8 mouse cellular contexts compared by ENCODE assay signal in the genomic region with DNA sequence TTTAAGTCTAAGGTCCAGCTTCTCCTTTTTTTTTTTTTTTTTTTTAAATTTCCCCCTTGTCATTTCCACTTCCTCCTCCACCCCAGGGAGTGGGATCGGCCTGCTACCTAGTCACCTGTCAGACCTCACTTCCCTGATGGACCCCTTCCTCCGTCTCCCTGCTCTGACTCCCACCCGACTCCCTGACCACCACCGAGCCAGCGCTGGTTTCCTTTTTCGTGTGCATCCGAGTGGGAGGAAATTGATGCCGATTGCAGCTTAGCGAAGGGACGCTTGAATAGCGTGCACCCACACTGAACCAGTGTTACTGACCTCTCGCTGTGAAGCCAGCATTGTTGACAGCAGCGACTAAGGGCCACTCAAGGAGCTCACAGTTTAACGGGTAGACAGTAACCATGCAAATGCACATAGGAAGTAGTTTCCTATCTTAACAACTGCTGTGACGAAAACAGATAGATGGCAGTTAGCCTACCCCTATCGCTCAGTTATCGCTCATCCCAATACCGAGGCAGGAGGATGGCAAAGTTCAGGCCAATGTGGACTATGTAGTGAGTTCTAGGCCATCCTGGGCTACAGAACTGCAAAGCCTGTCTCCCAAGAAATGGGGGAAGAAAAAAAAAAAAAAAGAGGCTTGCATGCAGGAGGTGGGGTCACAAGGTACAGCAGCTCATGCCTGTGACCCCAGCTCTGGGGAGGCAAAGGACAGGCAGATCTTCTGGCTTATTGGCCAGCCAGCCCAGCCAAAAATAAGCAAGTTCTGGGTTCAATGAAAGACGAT. TPM values are rescaled to one million over a fixed set of nuclear protein-coding genes. Genes with fewer than 3 reads are reported as not detected.
DNase-seq lines count a peak whose midpoint lies in the region; ATAC-seq and TF ChIP-seq lines count a peak whose summit lies in the region.

No protein-coding gene starts in this region.

- H3K4me3 ChIP-seq in thymus, adult 2 months (ENCODE audit: control insufficient read depth, insufficient read depth, low read length), result peak overlapping the region; percentile 91
- H3K4me3 ChIP-seq in heart, embryonic 16.5 days (ENCODE audit: low read length), result peak overlapping the region; percentile 75
- peak overlapping the region; percentile 82 for H3K4me3 ChIP-seq in limb, embryonic 12.5 days (replicated peaks)
- peak overlapping the region; percentile 68 for H3K4me3 ChIP-seq in myocyte

- no peak for TF ChIP-seq POLR2A in thymus, adult 2 months (IDR thresholded peaks at IDR 0.05; ENCODE audit: control insufficient read depth, extremely low read depth, insufficient read depth, low read length, poor library complexity)
- TF ChIP-seq POLR2A in myocyte (IDR thresholded peaks at IDR 0.05; ENCODE audit: insufficient read length, low read depth), result no peak

- peak overlapping the region; percentile 22 for H3ac ChIP-seq in myocyte (ENCODE audit: control insufficient read depth, insufficient read length)

- TF ChIP-seq CTCF in thymus, adult 2 months (IDR thresholded peaks at IDR 0.05; ENCODE audit: borderline replicate concordance, control insufficient read depth, extremely low read depth, insufficient read depth, low read length, poor library complexity), result no peak

- H3K9ac ChIP-seq in heart, embryonic 16.5 days (ENCODE audit: low read length), result peak overlapping the region; percentile 82
- peak overlapping the region; percentile 72 for H3K9ac ChIP-seq in limb, embryonic 12.5 days (replicated peaks)

- no peaks in the 10 kb centered on the region for H3K9me3 ChIP-seq in heart, embryonic 16.5 days (replicated peaks; ENCODE audit: control insufficient read depth, low read length)
- H3K9me3 ChIP-seq in limb, embryonic 12.5 days, result no peaks in the 10 kb centered on the region

- H3K27me3 ChIP-seq in thymus, adult 2 months (ENCODE audit: control insufficient read depth, insufficient read depth, low read length), result no peaks in the 10 kb centered on the region
- no peaks in the 10 kb centered on the region for H3K27me3 ChIP-seq in heart, embryonic 16.5 days (ENCODE audit: control insufficient read depth, insufficient read depth, low read length)
- no peaks in the 10 kb centered on the region for H3K27me3 ChIP-seq in limb, embryonic 12.5 days
- no peaks in the 10 kb centered on the region for H3K27me3 ChIP-seq in myocyte (ENCODE audit: control insufficient read depth, insufficient read depth, insufficient read length)

- H3K4me1 ChIP-seq in thymus, adult 2 months (replicated peaks; ENCODE audit: control insufficient read depth, insufficient read depth, low read length), result peaks cover 22% of the 10 kb centered on the region
- peaks cover 9% of the 10 kb centered on the region for H3K4me1 ChIP-seq in heart, embryonic 16.5 days (ENCODE audit: control insufficient read depth, insufficient read depth, low read length)
- H3K4me1 ChIP-seq in limb, embryonic 12.5 days (replicated peaks), result peaks cover 10% of the 10 kb centered on the region

- peak overlapping the region; percentile 28 for H3K27ac ChIP-seq in thymus, adult 2 months (ENCODE audit: control insufficient read depth, insufficient read depth, low read length)
- peak overlapping the region; percentile 65 for H3K27ac ChIP-seq in heart, embryonic 16.5 days (ENCODE audit: low read length)
- H3K27ac ChIP-seq in limb, embryonic 12.5 days, result no peak overlapping the region

- no peaks in the 10 kb centered on the region for H3K36me3 ChIP-seq in thymus, adult 2 months (ENCODE audit: control insufficient read depth, insufficient read depth, low read length)
- H3K36me3 ChIP-seq in heart, embryonic 16.5 days (ENCODE audit: control insufficient read depth, insufficient read depth), result peaks cover 6% of the 10 kb centered on the region
- H3K36me3 ChIP-seq in limb, embryonic 12.5 days, result peaks cover 15% of the 10 kb centered on the region
- peaks cover under 1% of the 10 kb centered on the region for H3K36me3 ChIP-seq in myocyte (ENCODE audit: control insufficient read depth, insufficient read depth)

- WGBS in thymus, adult 2 months, result 3% methylated on average over 19 of the region's 19 CpGs
- 9% methylated on average over 19 of the region's 19 CpGs for WGBS in heart, embryonic 16.5 days
- WGBS in limb, embryonic 12.5 days, result 21% methylated on average over 19 of the region's 19 CpGs

- H3K4me2 ChIP-seq in heart, embryonic 16.5 days (ENCODE audit: low read depth, low read length), result peak overlapping the region; percentile 92
- H3K4me2 ChIP-seq in limb, embryonic 12.5 days, result peak overlapping the region; percentile 87
- H3K4me2 ChIP-seq in myocyte (ENCODE audit: low read depth), result peak overlapping the region; percentile 94

- DNase-seq in adrenal gland, adult 2 months, result peak; percentile 40
- no peak for DNase-seq in adrenal gland, postnatal 4 days (ENCODE audit: low spot score in 2 of 2)
- DNase-seq in thymus, adult 2 months, result peak; percentile 35
- no peak for DNase-seq in thymus, postnatal 10 days (ENCODE audit: low spot score in 2 of 2)
- DNase-seq in ovary, postnatal 36 days (ENCODE audit: low spot score), result no peak

- peak; percentile 45; the same call in 1 of the 2 replicates for ATAC-seq in heart, embryonic 16.5 days (replicated peaks; ENCODE audit: extremely low read depth, insufficient read depth, low FRiP score)
- no peak for ATAC-seq in limb, embryonic 12.5 days (ENCODE audit: insufficient number of reproducible peaks, insufficient read depth, low FRiP score, low TSS enrichment, low read depth)

- peaks cover 18% of the 10 kb centered on the region for H3K79me2 ChIP-seq in myocyte (ENCODE audit: control insufficient read depth, insufficient read depth)

TF ChIP-seq in myocyte, 11 proteins besides CTCF, POLR2A, EP300 and RAD21:
- TF ChIP-seq POLR2AphosphoS2 (IDR thresholded peaks at IDR 0.05; ENCODE audit: insufficient read length, low read depth) (no peak), CEBPB (IDR thresholded peaks at IDR 0.05; ENCODE audit: insufficient read depth, poor library complexity, severe bottlenecking) (no peak), TCF3 (IDR thresholded peaks at IDR 0.05; ENCODE audit: insufficient read length, low read depth) (no peak), TCF12 (IDR thresholded peaks at IDR 0.05; ENCODE audit: insufficient read depth, poor library complexity, severe bottlenecking) (no peak), E2F4 (IDR thresholded peaks at IDR 0.05; ENCODE audit: insufficient read depth) (no peak), MAX (IDR thresholded peaks at IDR 0.05; ENCODE audit: low read depth) (no peak), MYOD1 (IDR thresholded peaks at IDR 0.05; ENCODE audit: control insufficient read depth in 1 of 3, insufficient read length in 2 of 3, low read depth in 2 of 3) (no peak), REST (IDR thresholded peaks at IDR 0.05; ENCODE audit: insufficient read depth, insufficient read length) (no peak), SRF (IDR thresholded peaks at IDR 0.05; ENCODE audit: control insufficient read depth, insufficient read length, low read depth) (no peak), MYOG (IDR thresholded peaks at IDR 0.05; ENCODE audit: control insufficient read depth in 1 of 3, insufficient read depth in 1 of 3, insufficient read length in 2 of 3, low read depth in 2 of 3) (no peak), USF1 (IDR thresholded peaks at IDR 0.05; ENCODE audit: low read depth) (no peak)

RNA-seq across cellular contexts. Expression of gene Arpc3, which starts 0.7 kb away (rescaled TPM):
- 100 to 1,000 TPM; 250 to 287 TPM for total RNA-seq in adrenal gland, adult 2 months (2021)
- 103 and 112 TPM in 2 replicates for polyA plus RNA-seq in adrenal gland, adult 2 months (2012; rRNA removed)
- 100 to 1,000 TPM; 164 to 180 TPM for total RNA-seq in adrenal gland, postnatal 4 days (2021)
- polyA plus RNA-seq in thymus, adult 2 months (2012; rRNA removed), result 220 and 224 TPM in 2 replicates
- polyA plus RNA-seq in heart, embryonic 16.5 days (2015; fragmentation: Nextera tagmentation; extraction: Ambion mirVana), result 97.0 and 118 TPM in 2 replicates
- polyA plus RNA-seq in limb, embryonic 12.5 days (2016; fragmentation: Nextera tagmentation; extraction: Ambion mirVana), result 83.3 and 89.3 TPM in 2 replicates
- 217 TPM for polyA plus RNA-seq in myocyte (2012; fragmentation: generic; extraction: Trizol)

RNA-seq across cellular contexts. Expression of gene Fam216a, which starts 20.3 kb away (rescaled TPM):
- 10 to 100 TPM; 24.2 to 38.5 TPM for total RNA-seq in adrenal gland, adult 2 months (2021)
- 24.7 and 27.4 TPM in 2 replicates for polyA plus RNA-seq in adrenal gland, adult 2 months (2012; rRNA removed)
- 10 to 100 TPM; 43.4 to 45.3 TPM for total RNA-seq in adrenal gland, postnatal 4 days (2021)
- polyA plus RNA-seq in thymus, adult 2 months (2012; rRNA removed), result 52.6 and 54.4 TPM in 2 replicates
- 50.7 and 51.7 TPM in 2 replicates for polyA plus RNA-seq in heart, embryonic 16.5 days (2015; fragmentation: Nextera tagmentation; extraction: Ambion mirVana)
- 95.0 and 99.5 TPM in 2 replicates for polyA plus RNA-seq in limb, embryonic 12.5 days (2016; fragmentation: Nextera tagmentation; extraction: Ambion mirVana)
- polyA plus RNA-seq in myocyte (2012; fragmentation: generic; extraction: Trizol), result 27.7 TPM

RNA-seq across cellular contexts. Expression of gene Gpn3, which starts 20.7 kb away (rescaled TPM):
- 10 to 100 TPM; 24.6 to 32.6 TPM for total RNA-seq in adrenal gland, adult 2 months (2021)
- 48.0 and 62.7 TPM in 2 replicates for polyA plus RNA-seq in adrenal gland, adult 2 months (2012; rRNA removed)
- 10 to 100 TPM; 34.9 to 41.1 TPM for total RNA-seq in adrenal gland, postnatal 4 days (2021)
- polyA plus RNA-seq in thymus, adult 2 months (2012; rRNA removed), result 103 TPM in 2 replicates
- 51.3 and 68.6 TPM in 2 replicates for polyA plus RNA-seq in heart, embryonic 16.5 days (2015; fragmentation: Nextera tagmentation; extraction: Ambion mirVana)
- polyA plus RNA-seq in limb, embryonic 12.5 days (2016; fragmentation: Nextera tagmentation; extraction: Ambion mirVana), result 85.8 and 87.2 TPM in 2 replicates
- 18.9 TPM for polyA plus RNA-seq in myocyte (2012; fragmentation: generic; extraction: Trizol)

RNA-seq across cellular contexts. Expression of gene Anapc7, which starts 29.1 kb away (rescaled TPM):
- total RNA-seq in adrenal gland, adult 2 months (2021), result 10 to 100 TPM; 42.0 to 46.8 TPM
- polyA plus RNA-seq in adrenal gland, adult 2 months (2012; rRNA removed), result 41.5 and 42.8 TPM in 2 replicates
- total RNA-seq in adrenal gland, postnatal 4 days (2021), result 10 to 100 TPM; 54.5 to 60.0 TPM
- polyA plus RNA-seq in thymus, adult 2 months (2012; rRNA removed), result 39.9 and 48.2 TPM in 2 replicates
- 39.4 and 40.2 TPM in 2 replicates for polyA plus RNA-seq in heart, embryonic 16.5 days (2015; fragmentation: Nextera tagmentation; extraction: Ambion mirVana)
- 57.9 and 59.3 TPM in 2 replicates for polyA plus RNA-seq in limb, embryonic 12.5 days (2016; fragmentation: Nextera tagmentation; extraction: Ambion mirVana)
- 62.7 TPM for polyA plus RNA-seq in myocyte (2012; fragmentation: generic; extraction: Trizol)

RNA-seq across cellular contexts. Expression of gene Vps29, which starts 38.2 kb away (rescaled TPM):
- 100 to 1,000 TPM; 128 to 165 TPM for total RNA-seq in adrenal gland, adult 2 months (2021)
- polyA plus RNA-seq in adrenal gland, adult 2 months (2012; rRNA removed), result 13.1 and 18.5 TPM in 2 replicates
- total RNA-seq in adrenal gland, postnatal 4 days (2021), result 100 to 1,000 TPM; 127 to 134 TPM
- 38.7 and 54.5 TPM in 2 replicates for polyA plus RNA-seq in thymus, adult 2 months (2012; rRNA removed)
- polyA plus RNA-seq in heart, embryonic 16.5 days (2015; fragmentation: Nextera tagmentation; extraction: Ambion mirVana), result 198 and 200 TPM in 2 replicates
- 167 and 170 TPM in 2 replicates for polyA plus RNA-seq in limb, embryonic 12.5 days (2016; fragmentation: Nextera tagmentation; extraction: Ambion mirVana)
- 139 TPM for polyA plus RNA-seq in myocyte (2012; fragmentation: generic; extraction: Trizol)

Comparison
In these comparisons a context has a peak if more than half of its experiments do, and no peak if none do; other contexts are left out.
1. DNase-seq: peak in adrenal gland, adult 2 months (single experiment) and thymus, adult 2 months (single experiment); none in adrenal gland, postnatal 4 days (0 of 2), thymus, postnatal 10 days (0 of 2) and ovary, postnatal 36 days (single experiment).
2. Peak in every context shown above with its lines, with median percentiles within 50 percentile points of each other: H3K4me3 ChIP-seq and H3K4me2 ChIP-seq.